Mouse (Mus musculus) right cerebral cortex, postnatal 36 days (tissue): ENCODE results near the gene Aqp6.

Experiments
- DNase-seq, 2 experiments: peaks; one replicate each; pipeline ENCODE4 v3.0.0; 2022; ENCODE audit warnings: low spot score in 2 of 2, mixed read lengths in 1 of 2

Aqp6 gene

DNA sequence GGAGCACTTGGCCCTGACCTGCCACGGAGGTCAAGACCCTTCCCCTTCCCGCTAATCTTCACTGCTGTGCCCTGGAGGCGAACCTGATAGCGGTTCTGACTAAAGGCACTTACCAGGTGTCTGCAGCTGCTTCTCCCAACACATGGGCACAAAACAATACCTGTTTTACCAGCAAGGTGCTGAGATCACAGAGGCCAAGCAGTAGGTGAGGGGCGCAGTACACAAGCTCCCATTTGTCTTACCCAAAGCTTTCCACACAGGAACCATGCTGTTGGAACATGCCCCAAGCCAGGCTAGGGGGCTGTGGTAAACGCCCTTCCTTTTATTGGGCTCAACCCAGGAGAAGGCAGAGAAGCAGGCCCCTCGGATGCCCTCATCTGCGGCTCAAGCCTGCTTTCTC is 3.6 kb upstream of the Aqp6 start:
- no peak for DNase-seq

DNA sequence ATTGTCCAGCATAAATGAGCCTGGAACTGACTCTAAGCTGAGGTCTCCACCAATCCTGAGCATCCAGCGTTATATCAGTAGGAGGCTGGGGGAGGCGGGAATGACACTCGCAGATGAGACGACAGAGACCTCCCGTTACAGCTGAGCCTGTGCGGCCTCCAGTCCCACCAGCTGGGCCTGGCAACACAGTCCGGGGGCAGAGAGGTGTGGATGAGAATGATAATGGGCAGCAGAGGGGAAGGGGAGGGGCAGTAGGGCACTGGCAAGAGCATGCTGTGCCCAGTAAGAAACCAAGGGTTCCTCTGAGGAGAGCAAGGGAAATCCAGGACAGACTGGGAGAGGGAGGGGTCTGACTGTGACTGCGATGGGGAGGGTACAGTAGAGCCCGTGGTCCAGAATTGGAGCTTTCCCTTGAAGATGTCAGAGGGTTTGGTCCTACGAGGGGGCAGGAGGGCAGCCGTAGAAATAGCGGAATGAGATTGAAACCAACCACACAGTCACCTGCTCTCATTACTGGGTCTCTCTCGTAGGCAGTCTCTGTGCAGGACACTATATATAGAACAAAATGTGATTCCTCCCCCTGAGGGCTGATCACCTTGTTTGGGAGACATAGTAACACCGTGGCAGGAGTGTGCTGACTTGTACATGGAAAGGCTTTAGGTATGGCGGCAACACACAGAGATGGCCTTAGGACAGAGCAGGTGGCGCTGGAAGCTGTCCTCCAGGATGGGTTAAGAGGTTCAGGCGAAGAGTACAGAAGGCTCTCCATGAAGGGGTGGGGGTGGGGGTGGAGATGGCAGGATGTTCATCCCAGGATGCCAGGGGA is 1.7 kb upstream of the Aqp6 start:
- DNase-seq, result no peak

DNA sequence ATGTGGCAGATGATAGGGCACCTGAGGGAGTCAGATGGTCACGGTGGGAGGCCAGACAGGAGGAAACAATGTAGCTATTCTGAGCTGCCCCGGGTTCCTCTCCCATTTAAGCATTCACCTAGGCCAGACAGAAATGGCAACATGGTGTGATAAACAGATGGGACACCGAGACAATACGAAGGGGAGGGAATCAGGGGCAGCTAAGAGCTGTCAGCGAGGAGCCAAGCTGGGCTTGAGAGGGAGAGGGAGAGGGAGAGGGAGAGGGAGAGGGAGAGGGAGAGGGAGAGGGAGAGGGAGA is 572 bp downstream of the Aqp6 start:
- DNase-seq, result no peak

DNA sequence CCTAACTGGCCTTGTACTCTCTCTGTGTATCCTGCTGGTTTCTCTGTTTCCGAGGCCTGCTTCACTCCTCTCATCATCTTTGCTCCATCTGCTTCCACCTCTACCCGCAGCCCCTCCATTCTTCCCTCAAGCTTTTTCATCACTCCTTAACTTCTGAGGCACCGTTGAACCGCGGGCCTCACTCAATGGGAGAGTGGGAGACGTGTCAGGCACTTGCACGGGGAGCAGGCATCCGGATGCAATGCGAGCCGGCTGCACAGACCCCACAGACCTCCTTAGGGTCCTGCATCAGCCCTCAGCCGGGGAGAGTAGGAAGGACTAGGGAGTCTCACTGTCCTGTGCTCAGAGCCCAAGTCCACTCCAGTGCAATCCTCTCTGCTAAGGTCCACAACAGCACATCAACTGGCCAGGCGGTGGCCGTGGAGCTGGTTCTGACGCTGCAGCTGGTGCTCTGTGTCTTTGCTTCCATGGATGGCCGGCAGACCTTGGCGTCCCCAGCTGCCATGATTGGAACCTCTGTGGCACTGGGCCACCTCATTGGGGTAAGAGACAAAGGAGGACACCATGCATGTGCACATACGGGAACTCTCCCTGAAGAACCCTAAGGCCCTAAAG is 1.1 kb downstream of the Aqp6 start:
- no peak for DNase-seq

DNA sequence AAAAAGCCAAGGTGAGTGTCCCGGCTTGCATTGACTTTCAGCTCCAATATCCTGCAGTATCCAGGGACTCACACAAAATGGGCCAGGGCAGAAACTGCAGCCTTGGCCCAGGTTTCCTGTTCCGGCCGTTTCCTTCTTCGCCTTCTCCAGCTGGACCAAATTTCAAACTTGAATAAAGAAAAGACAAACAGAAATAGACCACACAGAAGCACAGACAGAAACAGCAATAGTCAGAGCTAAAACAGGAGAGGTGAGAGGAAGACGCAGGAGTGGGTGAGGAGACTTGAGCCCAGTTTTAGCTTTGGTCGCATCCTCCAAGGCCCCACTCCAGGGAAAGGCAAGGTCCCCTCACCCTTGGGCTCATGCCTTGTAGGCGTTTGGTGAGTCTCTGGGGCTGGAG is 2.0 kb downstream of the Aqp6 start:
- DNase-seq, result peak in 1 of 2 experiments; percentile 30

DNA sequence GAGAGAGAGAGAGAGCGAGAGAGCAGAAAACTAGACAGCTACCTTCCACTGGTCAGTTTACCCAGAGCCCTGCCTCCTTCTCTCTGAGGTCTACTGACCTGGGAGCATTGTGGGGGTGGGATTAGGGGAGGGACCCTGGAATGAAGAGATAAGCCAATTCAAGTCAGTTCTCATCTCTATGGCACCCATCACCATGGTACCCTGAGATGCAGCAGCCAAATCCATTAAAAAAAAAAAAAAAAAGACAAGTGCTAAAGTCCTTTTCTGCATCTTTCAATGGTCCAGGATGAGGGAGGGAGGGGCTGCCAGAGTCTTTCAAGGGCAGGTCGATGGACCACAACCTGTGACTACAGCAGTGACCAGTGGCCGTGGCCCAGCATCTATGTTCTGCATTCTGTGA is 4.4 kb downstream of the Aqp6 start:
- no peak for DNase-seq

DNA sequence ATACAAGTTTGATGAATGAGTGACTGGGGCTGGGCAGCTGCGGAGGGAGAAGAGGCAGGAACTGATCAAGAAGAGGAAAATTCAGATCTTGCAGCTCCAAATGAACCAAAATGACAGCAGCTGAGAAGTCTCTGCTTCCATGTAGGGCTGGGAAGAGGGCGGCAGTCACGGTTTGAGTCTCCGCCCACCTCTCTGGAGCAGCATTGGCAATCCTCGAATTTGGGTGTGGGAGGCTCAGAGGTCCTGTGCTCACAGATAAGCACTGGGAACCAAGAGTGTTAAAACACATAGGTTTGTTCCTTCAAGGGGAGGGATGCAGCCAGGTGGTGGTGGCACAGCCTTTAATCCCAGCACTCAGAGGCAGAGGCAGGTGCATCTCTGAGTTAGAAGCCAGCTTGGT is 5.3 kb downstream of the Aqp6 start:
- peak; percentile 48 to 64 for DNase-seq

DNA sequence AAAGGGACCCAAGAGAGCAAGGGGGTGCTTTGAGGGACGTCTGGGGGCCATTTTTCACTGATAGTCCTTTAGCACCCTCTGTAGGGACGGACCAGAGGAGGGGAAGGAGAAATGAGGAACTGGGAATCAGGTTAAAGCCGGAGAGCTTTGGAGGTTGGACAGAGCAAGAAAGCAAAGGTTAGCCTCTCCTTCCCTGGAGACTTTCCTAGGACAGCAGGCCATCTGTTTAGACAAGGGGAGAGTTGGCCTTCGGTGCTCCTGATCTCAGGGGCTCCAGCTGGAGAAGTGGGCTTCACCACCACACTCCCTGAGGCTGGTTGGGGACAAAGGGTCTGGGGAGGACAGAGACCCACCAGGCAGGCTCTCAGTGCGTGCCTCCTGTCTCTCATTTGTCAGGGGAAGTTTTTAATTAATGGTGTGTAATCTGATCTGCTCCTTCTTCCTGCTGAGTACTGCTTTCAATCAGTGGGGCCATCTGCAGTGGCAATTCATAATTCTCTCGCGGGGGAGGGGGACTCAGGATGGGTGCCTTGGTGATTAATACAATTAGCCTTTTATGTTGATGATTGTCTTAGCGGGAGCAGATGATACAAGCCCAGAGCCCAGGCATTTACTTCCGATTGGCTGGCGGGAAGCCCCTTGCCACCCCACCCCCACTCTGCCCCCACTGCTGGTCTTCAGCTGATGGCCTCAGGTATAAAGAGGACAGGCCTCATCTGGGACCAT is 6.4 kb downstream of the Aqp6 start:
- DNase-seq, result no peak

DNA sequence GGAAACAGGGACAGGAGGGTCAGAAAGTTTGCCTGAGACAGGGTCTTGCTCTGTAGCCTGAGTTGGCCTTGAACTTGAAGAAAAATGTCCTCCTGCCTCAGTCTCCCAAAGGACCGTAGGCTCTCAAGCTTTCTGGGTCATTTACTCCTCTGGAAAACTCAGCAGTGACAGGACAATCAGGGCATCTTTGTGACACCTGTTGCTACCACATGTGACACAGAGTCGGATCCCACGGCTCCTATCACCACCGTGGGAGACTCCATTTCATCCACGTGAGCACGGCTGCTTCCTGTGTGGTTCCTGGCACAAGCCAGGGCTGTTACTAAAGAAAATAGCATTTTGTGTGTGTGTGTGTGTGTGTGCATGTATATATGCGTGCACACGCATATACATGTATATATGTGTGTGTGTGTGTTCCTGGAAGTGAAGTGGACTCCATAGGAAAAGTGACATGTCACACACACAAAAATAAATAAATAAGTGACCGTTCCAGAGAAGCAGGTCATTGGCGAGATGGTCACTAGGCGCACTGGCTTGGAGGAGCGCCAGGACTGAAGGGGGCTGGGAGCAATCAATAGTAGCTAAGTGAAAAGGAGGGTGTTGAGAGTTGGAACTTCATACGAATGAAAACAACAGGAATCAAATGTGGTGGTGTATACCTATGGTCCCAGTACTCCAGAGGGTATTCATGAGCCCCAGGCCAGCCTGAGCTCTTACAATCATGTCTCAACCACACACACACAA is 7.4 kb downstream of the Aqp6 start:
- no peak for DNase-seq

DNA sequence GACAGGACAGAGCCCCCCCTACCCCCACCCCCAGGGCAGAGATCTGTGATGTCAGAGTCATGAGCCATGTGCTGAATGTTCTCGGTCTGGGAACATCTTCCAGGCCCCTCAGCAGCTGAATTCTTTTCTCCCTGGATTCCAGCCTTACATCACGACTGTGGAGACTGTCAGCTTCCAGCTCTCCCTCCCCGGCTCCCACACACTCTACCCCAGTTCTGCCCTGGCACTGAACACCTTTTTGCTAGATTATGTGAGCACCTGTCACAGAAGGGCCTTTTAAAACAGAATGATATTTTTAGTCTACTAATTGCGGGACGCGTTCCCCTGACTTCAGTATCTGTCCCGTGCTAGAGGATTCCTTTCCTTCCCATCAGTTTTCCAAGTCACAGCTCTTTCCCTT is 10.4 kb downstream of the Aqp6 start:
- DNase-seq, result no peak

DNA sequence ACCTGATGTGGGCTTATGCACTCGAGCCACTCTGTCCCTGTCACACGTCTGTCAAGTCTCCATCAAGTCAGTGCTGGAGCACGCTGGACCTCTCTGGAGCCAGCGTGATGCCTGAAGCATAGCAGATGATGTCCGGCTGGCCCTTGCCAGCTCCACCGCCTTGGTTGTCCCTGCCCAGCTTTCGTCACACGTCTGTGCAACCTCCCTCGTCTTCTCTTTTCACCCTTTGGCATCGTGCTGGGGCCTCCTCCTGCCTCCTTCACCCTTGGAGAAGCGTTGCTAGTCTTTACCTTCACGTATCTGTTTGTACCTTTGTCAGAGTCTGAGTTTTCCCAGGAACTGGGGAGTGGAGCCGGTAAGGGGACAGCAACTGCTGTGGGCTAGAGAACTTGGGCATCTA is 13.1 kb downstream of the Aqp6 start:
- DNase-seq, result no peak

DNA sequence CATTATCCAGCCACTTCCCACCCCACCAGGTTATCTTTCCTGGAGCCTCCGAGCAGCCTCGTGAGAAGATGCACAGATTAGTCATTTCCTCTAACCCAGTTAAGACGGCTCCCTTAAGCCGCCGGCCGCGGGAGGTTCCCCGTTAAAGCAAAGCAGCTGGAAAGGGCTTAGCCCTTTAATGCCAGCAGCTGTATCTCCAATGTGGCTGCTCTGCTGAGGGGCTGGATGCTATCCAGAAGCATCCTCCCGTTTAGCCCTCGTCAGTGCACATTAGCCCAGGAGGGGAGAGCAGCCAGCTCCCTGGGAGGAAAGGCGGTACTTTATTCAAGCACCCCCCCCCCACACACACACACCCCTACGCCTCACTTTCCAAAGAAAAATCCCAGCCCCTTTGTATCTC is 13.6 kb downstream of the Aqp6 start:
- no peak for DNase-seq

DNA sequence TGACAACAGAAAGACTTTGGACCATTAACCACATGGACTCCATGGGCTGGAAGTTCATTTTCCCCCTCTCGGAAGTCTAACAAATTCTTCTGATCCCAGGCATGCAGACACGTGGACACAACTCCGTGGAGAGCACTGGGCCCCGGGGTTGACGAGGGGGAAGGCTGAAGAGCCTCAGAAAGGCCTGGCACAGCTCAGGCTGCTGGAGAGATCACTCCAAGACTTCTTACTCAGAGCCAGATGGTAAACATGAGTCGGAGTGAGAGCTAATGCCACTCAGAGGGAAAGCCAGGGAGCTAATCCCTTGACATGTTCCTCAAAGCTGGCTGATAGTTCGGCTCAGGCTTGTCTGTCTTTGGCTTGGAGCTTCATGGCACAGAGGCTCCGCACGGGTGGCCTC is 14.0 kb downstream of the Aqp6 start:
- no peak for DNase-seq

DNA sequence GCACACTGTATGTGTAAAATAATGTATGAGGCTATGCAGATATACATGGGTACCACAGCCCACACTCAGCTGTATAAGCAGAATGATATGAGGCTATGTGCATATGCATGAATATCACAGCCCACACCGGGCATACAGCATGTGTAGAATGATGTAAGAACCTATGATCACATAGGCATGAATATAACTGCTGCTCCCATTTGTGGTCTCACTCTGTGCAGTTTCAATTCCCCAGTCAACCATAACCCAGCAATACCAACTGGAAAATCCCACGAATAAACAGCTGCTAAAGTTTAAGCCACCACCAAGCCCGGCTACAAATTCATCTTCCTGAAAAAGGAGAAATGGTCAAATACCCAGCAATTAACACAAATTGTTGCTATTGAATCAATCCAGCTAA is 17.4 kb downstream of the Aqp6 start:
- DNase-seq, result no peak

DNA sequence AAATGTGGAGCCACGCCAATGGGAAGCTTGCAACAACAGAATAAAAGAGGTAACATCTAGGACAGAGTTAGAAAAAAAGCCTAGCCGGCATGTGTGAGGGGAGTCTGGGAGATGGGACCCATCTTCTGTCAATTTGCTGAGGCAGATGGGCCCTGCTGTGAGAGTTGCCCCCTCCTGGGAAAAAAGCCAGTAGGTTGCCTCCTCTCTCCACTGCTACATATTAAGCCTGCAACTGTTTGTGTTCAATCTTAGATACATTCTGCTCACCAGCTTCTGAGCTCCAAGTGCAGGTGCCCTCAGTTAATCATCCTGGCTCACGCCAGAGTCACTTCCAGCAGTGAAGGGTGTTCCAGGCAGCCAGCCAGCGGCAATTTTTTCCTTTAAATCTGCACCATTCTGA is 18.6 kb downstream of the Aqp6 start:
- DNase-seq, result no peak

DNA sequence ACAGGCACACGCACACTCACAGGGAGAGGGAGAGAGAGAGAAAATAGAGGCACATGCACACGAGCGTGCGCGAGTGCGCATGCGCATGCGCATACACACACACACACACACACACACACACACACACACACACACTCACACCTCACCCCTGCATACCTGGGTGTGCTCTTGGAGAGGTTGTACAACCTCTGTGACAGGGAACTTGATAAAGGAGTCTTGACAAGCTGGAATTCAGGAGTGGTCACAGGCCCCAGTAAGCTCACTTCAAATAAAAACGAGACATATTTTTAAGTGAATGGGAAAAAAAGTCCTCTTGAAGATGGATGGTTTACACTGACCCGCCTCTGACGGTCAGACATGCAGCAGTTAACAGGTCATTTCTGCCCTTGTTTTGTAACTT is 20.9 kb downstream of the Aqp6 start:
- DNase-seq, result no peak

DNA sequence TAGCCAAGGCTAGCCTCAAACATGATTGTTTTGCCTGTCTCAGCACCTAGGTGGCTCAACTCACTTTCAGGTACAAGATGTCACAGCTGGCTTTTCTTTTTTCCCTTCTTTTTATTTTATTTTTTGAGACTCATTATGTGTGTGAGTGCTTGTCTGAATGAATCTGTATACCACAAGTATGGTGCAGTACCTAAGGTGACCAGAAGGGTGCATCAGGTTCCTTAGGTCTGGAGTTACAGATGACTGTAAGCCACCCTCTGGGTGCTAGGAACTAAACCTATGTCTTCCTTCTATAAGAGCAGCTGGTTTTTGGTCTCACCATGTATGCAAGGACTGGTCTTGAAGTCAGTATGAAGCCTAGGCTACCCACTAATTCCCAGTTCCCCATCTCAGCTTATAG is 30.4 kb downstream of the Aqp6 start:
- DNase-seq, result no peak

DNA sequence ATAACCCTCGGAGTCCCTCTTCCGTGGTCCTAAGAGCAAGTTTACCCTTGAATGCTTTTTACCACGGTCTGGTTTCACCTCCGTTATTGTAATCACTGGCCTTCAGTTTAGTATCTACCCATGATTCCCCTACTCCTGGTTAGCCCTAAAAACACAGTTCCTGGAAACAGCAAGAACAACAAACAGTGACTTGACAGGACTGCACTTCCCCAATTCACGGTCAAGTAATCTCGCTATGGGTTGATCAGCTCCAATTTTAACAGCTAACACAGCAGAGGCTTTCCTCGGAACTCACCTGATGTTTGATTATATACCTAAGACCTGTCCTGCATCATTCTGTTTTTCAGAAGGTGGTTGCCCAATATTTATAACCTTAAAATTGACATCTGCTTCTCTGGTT is 33.5 kb downstream of the Aqp6 start:
- no peak for DNase-seq

DNA sequence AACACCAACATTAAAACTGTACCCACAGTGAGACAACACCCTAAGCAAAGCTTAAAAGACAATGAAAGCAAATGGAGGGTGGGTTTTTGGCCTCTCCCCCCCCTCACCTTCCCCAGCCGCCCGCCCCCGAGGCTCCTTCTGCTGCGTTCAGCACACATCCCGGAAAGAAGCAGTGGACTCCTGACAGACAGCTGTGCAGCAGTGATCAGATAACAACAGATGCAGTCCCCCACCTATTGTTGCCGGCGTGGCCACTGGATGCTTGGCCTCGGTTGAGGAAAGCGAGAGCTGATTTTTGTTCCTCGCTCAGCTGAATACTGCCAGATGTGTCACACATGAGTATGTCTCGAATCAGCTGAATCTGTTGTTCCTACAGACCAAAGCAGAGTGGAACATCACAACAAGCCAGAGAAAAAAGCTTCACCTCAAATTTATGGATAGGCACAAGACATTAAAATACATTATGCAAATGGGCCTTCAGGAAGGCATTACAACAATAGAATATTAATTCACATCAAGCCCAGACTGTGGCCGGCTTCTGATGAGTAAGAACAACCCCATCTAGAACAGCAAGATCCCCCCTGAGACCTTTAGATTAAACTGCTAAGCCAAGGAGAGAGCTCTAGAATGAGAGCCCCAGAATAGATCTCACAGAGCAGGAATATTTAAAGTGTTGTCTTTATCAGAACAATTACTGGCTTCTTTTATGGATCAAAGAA is 36.4 kb downstream of the Aqp6 start:
- DNase-seq, result no peak

DNA sequence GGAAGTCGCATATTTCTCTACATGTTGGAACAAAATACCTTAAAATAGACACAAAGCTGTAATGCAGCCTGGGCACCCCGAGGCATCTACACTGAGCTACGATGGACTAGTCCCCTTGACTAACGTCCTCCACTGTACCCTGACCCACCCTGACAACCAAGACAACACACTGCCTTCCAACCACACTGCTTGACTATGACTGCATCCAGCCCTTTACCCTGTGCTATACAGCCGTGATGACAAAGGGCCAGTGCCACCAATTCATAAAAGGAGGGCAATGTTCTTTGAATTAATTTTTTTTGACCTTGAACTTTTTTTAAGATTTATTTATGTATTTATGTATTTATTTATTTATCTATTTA is 36.9 kb downstream of the Aqp6 start:
- no peak for DNase-seq

DNA sequence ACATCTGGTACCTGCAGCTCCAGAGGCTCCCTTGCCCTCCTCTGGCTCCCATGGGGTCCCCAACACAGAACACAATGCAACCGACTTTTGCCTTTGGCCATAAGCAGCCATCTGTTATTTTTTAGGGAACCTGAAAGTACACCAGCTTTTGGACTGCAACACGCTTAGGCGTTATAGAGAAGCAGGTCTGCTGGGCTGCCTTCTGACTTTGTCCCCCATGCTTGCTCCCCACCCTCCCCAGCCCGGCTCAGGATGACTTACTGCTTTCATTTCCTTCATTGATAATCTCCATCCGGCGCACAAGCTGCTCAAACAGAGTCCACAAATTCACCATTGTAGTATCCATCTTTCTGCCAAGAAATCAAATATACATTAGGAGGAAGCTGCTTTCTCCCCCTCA is 41.4 kb downstream of the Aqp6 start:
- no peak for DNase-seq

DNA sequence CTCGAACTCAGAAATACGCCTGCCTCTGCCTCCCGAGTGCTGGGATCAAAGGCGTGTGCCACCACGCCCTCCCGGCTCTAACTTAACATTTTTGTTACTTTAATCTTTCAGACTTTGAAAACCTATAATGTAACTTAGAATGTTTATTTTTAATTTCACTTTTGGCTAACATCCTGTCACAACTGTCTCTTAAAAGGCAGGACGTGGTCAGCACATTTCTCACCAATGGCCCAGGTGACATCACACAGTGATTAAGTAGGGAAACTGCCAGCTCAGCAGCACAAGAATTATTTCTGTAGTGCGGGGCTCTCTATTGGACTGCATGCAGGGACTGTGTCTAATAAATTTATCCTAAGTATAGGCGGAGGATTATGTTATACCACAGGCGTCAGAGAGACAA is 42.6 kb downstream of the Aqp6 start:
- DNase-seq, result no peak
